Mouse (Mus musculus): ENCODE measurements around the gene Nbl1. TPM values are rescaled to one million over a fixed set of nuclear protein-coding genes. Genes with fewer than 3 reads are reported as not detected.
A peak's percentile ranks its signal among the peaks of the same experiment; 100 is the strongest.

Nbl1 gene
- 10 to 100 TPM; 68.5 to 74.4 TPM for total RNA-seq (2021)
- long read RNA-seq, experiment 1, transcript Nbl1-201 (4 exons, 1,793 nt), result major isoform, 99 of 131 reads
- long read RNA-seq, experiment 1, partial matches to known transcripts, result 2 of 131 reads
- long read RNA-seq, experiment 1, other reads (novel, unspliced or antisense), result 30 of 131 reads
- long read RNA-seq, experiment 2, transcript Nbl1-201 (4 exons, 1,793 nt), result major isoform, 104 of 146 reads
- long read RNA-seq, experiment 2, partial matches to known transcripts, result 8 of 146 reads
- long read RNA-seq, experiment 2, other reads (novel, unspliced or antisense), result 34 of 146 reads

DNA sequence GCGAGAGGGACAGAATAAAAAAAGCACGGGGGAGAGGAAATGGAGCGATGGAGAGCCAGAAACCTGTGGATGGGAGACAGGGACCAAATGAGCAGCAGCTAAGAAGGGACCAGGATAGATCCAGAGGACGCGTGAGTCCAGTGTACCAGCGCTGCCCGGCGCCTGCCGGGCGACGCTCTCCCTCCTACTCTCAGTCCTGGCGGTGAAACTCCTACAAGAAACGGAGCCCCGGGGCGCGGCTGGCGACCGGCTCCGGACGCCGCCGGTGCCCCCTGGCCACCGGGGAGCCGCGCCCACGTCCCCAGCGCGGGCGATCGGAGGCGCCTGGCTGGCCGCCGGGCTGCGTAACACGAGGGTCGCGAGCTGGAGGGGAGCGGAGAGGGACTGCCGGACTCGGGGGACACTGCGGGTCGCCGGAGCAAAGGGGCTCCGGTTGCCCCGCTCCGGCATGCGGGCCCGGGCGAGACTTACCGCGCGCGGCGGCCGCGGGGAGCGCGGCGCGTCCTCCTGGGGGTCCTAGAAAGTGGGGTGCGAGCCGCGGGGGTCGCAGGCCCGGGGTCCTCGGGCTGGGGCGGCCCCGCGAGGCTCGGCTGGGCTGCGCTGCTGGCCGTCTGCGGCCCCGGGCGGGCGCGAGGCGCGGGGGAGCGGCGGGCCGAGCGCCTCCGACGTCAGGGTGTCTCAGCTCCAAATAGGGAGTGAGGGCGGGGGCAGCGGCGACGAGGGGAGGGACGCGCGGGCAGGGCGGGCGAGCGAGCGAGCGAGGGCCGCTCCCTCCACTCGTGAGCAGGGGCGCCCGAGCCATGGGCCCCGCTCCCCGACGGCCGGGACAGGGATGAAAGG, at the start of gene Nbl1:
Gene Nbl1, minus strand, starts transcription at position 638 of the 840 bp plus-strand sequence.
- peak; percentile 71 to 76 for DNase-seq (ENCODE audit: low spot score in 2 of 2)

DNA sequence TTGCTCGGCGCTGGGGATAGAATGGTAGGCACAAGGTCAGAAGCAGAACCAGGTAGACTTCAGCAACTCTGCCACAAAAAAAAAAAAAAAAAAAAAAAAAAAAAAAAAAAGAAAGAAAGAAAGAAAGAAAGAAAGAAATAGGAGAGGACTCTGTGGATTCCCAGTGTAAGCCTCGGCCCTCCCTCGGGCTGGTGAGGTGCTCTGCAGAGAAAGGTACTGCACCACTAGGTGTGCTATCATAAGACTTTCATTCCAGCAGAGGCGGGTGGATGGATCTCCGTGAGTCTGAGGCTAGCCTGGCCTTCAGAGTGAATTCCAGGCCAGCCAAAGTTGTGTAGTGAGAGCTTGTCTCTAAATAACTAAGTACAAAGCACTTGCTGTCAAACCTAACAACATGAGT, 49.0 kb upstream of the Nbl1 start:
- no peak for DNase-seq (ENCODE audit: low spot score in 2 of 2)

DNA sequence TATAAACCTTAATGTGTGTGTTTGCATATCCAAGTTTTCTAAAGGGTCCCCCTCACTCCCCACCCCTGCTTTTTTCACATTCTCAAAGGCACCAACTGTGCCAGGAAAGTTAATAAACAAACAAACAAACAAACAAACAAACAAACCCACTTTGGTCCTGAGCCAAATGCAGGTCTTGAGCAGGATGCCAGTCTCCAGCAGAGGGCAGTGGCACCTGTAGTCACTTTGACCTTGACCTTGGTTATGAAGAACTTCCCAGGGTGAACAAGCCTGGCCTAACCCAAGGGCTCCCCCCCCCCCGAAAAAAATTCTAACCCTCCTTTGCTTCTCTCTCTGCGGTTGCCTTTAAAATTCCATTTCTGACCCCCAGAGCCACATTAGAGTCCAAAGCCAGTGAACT, 47.5 kb upstream of the Nbl1 start:
- DNase-seq (ENCODE audit: low spot score in 2 of 2), result no peak

DNA sequence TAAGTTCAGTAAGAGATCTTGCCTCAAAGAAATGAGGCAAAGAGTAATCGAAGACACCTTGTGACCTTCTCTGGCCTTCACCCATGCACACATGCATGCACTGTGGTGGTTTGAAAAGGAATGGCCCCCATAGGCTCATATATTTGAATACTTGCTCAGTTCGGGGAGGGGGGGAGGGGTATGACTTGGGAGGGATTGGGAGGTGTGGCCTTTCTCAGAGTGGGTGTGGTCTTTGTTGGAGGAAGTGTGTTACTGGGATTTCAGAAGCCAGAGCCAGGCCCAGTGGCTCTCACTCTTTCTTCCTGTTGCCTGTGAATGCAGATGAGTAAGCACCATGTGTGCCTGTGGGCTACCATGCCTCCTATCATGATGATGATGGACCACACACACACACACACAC, 43.2 kb upstream of the Nbl1 start:
- no peak for DNase-seq (ENCODE audit: low spot score in 2 of 2)

DNA sequence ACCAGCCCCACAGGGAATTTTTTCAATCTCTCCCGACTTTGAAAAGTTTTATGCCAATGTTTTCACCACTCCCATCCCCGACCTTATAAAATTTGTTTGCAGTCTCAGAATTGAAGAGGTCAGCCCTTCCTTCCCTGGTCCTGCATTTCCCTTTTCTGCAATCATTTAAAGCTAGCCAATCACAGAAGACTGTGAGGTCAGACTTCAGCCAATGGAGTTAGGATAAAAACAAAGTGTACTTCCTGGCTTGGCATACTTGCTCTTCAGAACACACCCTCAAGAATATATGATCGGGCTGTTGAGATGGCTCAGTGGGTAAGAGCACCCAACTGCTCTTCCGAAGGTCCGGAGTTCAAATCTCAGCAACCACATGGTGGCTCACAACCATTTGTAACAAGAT, 40.3 kb upstream of the Nbl1 start:
- no peak for DNase-seq (ENCODE audit: low spot score in 2 of 2)

DNA sequence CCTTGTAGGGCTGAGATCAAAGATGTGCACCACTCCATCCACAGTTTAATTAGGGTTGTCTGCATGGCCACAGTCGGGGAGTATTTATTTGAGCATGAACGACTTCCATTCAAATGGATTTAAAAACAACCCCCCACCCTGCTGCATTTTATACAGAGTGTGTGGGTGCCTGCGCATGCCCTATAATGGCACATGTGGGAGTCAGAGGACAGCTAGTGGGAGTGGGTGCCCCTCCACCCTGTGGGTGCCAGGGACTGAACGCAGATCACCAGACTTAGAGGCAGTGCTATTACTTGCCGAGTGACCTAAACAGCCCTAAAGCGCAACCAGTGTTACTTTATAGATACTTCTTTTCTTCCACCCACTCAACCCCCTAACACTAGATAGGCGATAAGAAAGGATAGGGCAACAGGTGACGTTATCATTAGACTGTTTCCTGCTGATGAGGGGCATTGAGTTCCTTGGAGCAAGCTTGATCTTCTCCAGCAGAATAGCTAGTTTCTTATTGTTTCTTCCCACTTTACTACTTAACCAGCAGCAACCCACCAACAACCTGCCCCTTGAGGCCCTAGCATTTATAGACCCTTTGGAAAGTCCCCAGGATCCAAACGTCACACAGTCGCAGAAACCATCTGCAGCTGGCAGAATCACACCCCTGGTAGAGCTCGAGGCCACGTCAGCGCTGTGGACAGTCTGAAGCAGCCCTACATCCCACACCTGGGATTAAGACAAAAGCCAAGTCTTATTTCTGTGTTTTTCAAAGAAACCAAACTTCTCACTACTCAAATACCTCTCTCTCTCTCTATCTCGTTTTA, 39.3 kb upstream of the Nbl1 start:
- DNase-seq (ENCODE audit: low spot score in 2 of 2), result no peak

DNA sequence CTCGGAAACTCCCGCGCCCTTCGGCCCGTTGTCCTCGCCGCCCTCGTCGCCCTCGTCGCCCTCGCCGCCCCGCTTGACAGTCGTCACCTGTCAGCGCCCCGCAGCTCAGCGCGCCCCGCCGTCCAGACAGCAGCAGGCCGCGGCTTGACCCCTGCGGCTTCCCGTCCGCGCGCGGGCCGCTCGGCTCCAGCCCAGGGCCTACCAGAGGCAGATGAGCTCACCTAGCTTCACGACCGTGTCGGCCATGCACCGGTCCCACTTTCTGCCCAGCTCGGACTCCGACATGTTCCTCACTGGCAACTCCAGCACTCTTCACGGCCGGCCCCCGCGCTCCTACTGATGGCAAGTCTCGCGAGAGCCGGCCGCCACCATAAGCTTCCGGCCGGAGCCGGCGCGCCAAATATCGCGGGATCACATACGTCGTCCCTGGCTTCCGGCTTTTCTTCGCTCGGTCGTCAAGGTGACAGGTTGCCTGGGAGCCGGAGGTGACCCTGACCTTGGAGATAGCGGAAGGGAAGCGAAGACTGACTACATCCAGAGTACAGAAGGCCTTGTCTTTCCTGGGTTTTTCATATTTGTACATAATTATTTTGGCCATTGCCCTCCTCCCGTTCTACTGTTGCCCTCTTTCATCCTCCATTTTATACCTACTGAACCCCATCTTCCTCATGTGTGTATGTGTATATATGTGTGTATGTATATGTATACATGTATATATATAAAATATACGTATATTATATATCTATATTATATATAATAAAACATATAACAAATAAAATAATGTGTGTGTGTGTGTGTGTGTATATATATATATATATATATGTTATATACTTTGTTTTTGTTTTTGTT, 38.1 kb upstream of the Nbl1 start, which contains the start of gene Minos1:
Gene Minos1, minus strand, starts transcription at position 413 of the 849 bp plus-strand sequence.
- DNase-seq (ENCODE audit: low spot score in 2 of 2), result peak; percentile 95 to 98

DNA sequence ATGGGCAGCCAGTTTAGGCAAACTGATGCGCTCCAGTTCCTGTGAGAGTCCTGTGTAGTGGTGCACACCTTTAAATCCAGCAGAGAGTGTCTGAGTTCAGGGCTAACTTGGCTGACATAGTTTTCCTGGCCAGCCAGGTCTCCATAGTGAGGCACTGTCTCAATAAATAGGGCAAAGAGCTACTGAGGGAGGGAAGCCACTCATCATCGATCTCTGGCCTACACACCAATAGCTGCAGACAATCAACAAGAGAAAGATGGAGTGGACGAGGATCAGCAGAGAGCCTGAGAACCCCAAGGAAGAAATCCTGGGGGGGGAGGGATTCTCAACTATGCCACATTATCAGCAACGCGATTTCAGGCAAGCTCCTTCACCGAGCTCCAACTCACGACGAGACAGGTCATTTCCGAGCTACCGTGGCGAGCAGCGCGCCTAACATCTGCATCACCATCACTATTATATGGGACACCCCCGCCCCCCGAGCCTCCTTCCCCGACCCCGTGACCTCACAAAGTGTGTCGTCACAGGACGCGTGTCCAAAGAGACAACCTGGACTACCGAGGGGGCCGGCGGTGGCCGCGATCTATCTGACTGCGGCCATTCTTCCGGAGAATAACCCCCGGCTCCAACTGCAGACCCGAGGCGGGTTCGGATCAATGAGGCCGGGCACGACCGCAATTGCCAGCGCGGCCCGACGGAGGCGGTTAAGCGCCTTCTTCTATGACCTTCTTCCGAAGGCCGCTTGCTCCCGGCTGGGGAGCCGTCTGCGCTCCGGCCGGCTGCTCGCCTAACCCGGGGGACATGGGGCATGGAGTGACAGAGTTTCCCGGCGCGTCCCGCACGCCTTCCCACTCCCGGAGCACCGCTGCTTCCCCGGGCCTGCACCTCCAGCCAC, 37.3 kb upstream of the Nbl1 start:
- DNase-seq (ENCODE audit: low spot score in 2 of 2), result peak; percentile 21 to 41

DNA sequence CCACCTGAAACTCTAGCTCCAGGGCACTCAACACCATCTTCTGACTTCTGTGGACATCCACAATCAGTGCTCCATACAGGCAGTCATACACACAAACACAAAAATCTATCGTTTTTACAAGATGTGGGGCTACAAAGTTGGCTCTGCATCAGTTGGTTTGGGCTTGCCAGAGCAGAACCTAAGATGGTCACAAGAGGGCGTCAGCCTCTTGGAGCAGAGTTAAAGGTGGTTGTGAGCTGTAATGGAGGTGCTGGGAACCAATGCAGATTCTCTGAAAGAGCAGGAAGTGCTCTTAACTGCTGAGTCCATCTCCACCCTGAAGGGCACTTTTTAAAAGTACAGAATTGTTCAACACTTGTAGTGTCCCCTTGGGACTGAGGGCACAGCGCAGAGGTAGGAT, 33.7 kb upstream of the Nbl1 start:
- DNase-seq (ENCODE audit: low spot score in 2 of 2), result no peak

DNA sequence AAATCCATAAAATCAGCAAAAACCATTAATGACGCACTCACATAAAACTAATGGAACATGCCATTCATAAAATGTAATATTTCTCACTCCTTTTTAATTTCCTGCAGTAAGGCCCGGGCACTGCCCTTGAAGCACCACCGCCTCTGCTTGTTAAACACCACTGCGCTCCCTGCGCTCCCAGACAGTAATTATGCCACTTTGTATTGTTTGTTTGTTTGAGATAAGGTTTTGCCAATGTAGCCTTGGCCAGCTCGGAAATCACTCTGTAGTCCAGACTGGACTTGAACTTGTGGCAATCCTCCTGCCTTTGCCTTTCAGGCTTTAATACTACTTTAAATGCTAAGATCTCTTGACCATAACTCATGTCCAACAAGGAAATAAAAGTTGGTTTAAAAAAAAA, 32.1 kb upstream of the Nbl1 start:
- DNase-seq (ENCODE audit: low spot score in 2 of 2), result no peak

DNA sequence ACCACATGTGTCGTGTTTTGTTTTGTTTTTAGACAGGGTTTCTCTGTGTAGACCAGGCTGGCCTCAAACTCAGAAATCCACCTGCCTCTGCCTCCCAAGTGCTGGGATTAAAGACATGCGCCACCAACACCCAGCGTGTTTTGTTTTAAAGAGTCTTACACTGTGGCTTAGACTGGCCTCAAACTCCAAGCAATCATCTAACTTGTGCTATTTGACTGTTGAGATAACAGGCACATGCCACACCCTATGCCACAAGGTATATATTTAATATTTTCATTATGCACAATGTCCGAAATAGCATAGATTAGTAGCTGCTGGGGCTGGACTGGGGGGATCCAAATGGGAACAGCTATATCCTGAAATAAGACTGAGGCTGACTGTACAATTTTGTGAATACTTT, 29.8 kb upstream of the Nbl1 start:
- no peak for DNase-seq (ENCODE audit: low spot score in 2 of 2)

DNA sequence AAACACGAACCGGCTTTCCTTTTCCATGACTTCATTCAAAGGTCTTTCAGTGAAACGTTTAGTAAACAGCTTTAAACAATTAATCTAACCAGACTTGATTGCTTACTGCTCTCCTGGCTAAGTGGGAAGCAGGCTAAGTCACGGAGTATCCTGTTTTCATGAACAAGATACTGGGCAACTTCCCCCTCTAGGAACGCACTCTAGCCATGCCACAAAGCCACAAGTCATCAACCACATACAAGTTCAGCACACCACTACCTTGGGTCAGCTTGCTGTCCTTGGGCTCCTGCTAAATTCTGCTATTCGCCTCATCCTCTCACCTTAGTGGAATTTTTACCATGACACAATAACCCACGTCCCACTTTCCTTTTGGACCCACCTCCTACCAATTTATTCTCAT, 28.2 kb upstream of the Nbl1 start:
- no peak for DNase-seq (ENCODE audit: low spot score in 2 of 2)

DNA sequence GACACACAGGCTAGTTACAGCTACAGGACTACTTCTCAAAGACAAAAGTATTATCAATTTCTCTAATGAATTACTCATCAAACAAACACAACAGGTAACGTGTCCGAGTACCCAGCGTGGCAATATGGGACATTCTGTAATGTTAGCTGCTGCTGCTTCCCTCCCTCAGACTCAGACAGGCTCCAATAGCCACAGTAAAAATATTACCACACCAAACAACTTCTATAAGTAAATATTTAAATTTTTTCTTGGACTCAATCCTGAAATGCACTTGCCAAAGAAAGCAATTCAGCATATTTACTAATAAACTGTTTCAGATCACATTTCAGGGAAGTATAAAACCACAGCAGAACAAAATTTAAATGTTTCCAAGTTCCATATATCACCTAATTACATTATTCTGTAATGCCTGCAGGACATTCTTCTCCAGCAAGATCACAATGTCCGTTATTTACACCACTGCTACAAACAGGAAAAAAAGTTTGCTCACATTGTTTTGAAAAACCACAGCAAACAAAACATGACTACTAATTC, 27.6 kb upstream of the Nbl1 start:
- DNase-seq (ENCODE audit: low spot score in 2 of 2), result no peak

DNA sequence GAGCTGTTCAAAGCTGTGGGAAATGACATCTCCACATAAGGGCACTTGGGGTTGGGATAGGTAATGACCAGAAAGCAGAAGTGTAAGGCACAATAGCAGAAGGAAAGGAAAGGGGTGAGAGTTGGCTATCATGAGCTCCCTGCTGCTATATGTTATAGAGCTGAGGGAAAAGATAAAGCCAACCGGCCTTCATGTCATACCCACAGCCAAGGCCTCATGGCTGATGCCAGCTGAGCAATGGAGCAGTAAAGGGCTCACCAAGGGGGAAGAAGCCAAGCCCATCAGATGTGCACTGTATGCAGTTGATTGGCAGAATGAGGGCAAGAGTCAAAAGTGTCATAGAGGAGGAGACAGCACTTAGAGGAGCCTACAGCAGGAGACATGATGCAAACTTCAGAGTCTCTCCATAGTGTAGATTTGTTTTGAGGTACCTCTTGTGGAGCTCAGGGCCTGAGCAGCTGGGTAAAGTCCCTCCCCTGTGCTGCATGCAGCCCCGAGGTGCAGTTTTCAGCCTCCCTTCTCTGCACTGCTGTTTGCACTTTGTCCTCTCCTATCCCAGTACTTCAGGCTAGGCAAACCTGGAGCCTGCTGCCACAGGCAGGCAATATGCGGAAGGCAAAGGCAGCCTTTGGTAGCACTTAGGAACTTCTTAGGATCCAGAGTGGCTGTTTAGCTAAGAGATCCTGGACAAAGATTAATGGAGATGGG, 23.7 kb upstream of the Nbl1 start:
- no peak for DNase-seq (ENCODE audit: low spot score in 2 of 2)

DNA sequence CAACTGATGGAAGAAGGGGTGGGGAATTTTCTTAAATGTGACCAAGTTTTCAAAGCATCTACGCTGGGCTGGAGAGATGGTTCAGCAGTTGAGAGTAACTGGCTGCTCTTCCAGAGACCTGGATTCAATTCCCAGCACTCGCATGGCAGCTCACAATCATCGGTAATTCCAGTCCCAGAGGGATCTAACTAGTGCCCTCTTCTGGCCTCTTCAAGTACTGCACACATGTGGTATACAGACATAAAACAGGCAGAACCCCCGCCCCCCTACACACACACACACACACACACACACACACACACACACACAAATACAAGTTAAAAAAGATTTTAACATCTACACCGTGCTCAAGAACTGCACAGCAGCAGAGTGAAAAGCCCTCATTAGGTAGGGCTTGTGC, 22.9 kb upstream of the Nbl1 start:
- DNase-seq (ENCODE audit: low spot score in 2 of 2), result no peak

DNA sequence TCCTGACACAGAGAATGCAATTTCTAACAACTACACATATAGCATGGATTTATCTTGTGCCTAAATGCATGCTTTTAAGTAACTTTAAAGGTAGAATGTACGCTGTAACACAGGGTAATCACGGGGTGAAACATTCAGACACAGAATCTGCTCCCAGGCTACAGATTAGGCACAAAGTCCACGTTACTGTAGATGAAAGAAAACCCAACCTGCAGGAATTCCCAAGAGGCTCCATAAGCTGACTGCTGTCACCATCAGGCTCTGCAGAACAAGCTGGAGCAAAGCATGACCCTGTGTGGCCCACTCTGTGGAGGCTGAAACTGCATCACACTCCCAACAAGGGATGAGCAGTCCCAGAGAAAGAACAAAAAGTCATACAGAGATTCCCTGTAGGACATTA, 19.7 kb upstream of the Nbl1 start:
- DNase-seq (ENCODE audit: low spot score in 2 of 2), result no peak

DNA sequence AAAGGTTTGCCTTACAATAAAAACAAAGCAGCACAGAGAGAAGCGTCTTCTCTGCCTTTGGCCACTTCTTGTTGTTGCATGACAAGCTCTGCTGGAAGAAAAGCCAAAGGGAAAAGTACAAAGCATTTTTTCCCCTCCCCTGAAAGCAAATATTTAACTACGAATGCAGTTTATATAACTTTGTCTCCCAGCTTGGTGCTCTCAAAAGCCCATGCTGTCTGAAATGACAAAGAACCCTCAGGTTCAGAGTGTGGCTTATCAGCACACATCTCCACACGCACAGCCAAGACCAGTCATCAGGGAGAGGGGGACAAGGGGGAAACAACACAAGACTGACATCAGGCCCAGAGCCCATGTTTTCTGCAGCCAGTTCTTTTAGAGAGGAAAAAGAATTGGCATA, 18.6 kb upstream of the Nbl1 start:
- DNase-seq (ENCODE audit: low spot score in 2 of 2), result no peak

DNA sequence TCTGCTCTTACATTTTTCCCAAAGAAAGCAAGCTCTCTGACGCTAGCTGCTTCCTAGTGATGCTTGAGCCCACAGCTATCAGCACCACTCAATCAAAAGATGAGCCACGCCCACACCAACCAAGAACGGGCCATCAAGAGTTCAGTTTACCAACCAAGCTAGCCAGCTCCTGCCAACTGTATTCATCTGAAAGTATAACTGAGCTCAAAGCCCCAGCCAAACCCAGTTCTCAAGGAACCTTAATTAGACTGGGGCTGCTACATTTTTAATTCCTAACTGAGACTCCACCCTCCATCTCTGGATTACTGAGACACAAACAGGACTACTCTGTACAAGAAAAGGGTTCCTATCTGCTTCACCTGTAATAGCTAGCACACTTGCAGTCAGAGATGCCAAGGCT, 18.1 kb upstream of the Nbl1 start:
- no peak for DNase-seq (ENCODE audit: low spot score in 2 of 2)

DNA sequence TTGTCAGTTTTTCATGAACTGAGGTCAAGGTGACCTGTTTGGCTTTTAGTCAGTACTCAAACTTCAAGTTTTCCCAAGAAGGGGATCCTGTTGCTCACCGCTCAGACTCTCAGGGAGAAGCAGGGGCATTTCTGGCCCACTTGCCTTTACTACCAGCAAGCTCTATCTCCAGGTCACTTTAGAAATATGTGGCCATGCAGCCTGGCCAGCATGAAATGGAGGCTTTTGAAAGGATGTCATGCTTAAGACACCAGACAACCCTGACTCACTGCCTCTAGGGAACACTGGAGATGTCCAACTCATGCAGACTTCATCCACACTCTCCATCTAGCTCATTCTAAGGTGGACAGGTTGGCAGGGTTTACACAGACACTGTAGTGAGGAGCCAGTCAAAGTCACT, 12.7 kb upstream of the Nbl1 start:
- DNase-seq (ENCODE audit: low spot score in 2 of 2), result no peak

All from gastrocnemius, postnatal 4 days (tissue).